Mouse (Mus musculus) hindbrain, embryonic 10.5 days (tissue): Measurements from ENCODE around the gene Pdgfd. TPM values are rescaled to one million over a fixed set of nuclear protein-coding genes. Genes with fewer than 3 reads are reported as not detected.

Experiments
- DNase-seq: peaks from one replicate; pipeline ENCODE4 v3.0.0-alpha.2; 2017; ENCODE audit warnings: low spot score
- H3K27ac ChIP-seq: fragments of 300-500 bp; sonication (generic); 2 replicates; pipeline ENCODE4 v1.5.1; 2016; ENCODE audit warnings: mild to moderate bottlenecking, moderate library complexity
- H3K27me3 ChIP-seq: fragments of 300-500 bp; sonication (generic); 2 replicates; pipeline ENCODE4 v1.6.1; 2016; ENCODE audit warnings: mild to moderate bottlenecking; ENCODE audit not compliant: poor library complexity, insufficient read depth, severe bottlenecking
- H3K36me3 ChIP-seq: fragments of 300-500 bp; sonication (generic); 2 replicates; pipeline ENCODE4 v1.6.1; 2016; ENCODE audit warnings: mild to moderate bottlenecking, moderate library complexity
- H3K4me1 ChIP-seq: fragments of 300-500 bp; sonication (generic); replicated peaks from 2 replicates; pipeline ENCODE4 v1.6.1; 2016; ENCODE audit warnings: mild to moderate bottlenecking
- H3K4me3 ChIP-seq: fragments of 300-500 bp; sonication (generic); 2 replicates; pipeline ENCODE4 v1.5.1; 2016; ENCODE audit warnings: mild to moderate bottlenecking, moderate library complexity
- H3K9me3 ChIP-seq: fragments of 300-500 bp; sonication (generic); 2 replicates; pipeline ENCODE4 v1.6.1; 2016; ENCODE audit warnings: mild to moderate bottlenecking, moderate library complexity
- WGBS: fragments of 180-500 bp; shearing (Covaris S2); methylation state at CpG from one replicate; pipeline ENCODE4 v1.1.7; 2016; 5-methylcytosine and 5-hydroxymethylcytosine counted together
- polyA plus RNA-seq: library from polyadenylated mRNA; unstranded; fragments of >200 nt; fragmentation: Nextera tagmentation; extraction: Ambion mirVana; gene quantifications from 2 replicates; pipeline ENCODE4 v1.2.1, GENCODE M21; 2016

Gene Pdgfd
- polyA plus RNA-seq, 1 experiment from 2014 or later, result 4.0 TPM

GRCm38 (mm10) chr9:6257072-6257471, 88.7 kb downstream of the Pdgfd start:
- no peaks in the 10 kb centered on the region for H3K4me1 ChIP-seq
- H3K4me3 ChIP-seq, result no peak overlapping the region
- H3K9me3 ChIP-seq, result no peaks in the 10 kb centered on the region
- H3K27ac ChIP-seq, result no peak overlapping the region
- H3K27me3 ChIP-seq, result no peaks in the 10 kb centered on the region
- no peaks in the 10 kb centered on the region for H3K36me3 ChIP-seq
- no peak for DNase-seq

GRCm38 (mm10) chr9:6264820-6265219, 96.4 kb downstream of the Pdgfd start:
- Histone ChIP-seq H3K9me3 (no peaks in the 10 kb centered on the region), H3K27me3 (no peaks in the 10 kb centered on the region), H3K4me3 (no peak overlapping the region), H3K36me3 (no peaks in the 10 kb centered on the region), H3K4me1 (no peaks in the 10 kb centered on the region), H3K27ac (no peak overlapping the region)
- DNase-seq, result no peak
- 88% methylated on average over 2 of the region's 2 CpGs for WGBS

- no peaks in the 10 kb centered on the region for H3K27me3 ChIP-seq
- no peak within 1 kb of the TSS for H3K4me3 ChIP-seq
- no peak for DNase-seq
- H3K4me1 ChIP-seq, result 0 out of 2 replicates have a peak, but pooled peaks cover 3% of the 10 kb centered on the region
- WGBS, result 60% methylated on average over 1 of the region's 1 CpGs
- H3K27ac ChIP-seq, result no peak within 1 kb of the TSS
- no peaks in the 10 kb centered on the region for H3K36me3 ChIP-seq
- H3K9me3 ChIP-seq, result no peaks in the 10 kb centered on the region
Measured at GRCm38 (mm10) chr9:6269796-6270280, 101.5 kb downstream of the Pdgfd start, which contains the start of gene Ddi1. TSS of gene Ddi1 (minus strand) at chr9:6269846.

- 90% methylated on average over 1 of the region's 1 CpGs for WGBS
- no peak for DNase-seq
- no peaks in the 10 kb centered on the region for H3K36me3 ChIP-seq
- H3K9me3 ChIP-seq, result no peaks in the 10 kb centered on the region
- no peak overlapping the region for H3K4me3 ChIP-seq
- no peaks in the 10 kb centered on the region for H3K4me1 ChIP-seq
- no peak overlapping the region for H3K27ac ChIP-seq
- H3K27me3 ChIP-seq, result no peaks in the 10 kb centered on the region
Measured at GRCm38 (mm10) chr9:6276395-6276794, 108.0 kb downstream of the Pdgfd start.

- Histone ChIP-seq H3K27me3 (no peaks in the 10 kb centered on the region), H3K4me1 (no peaks in the 10 kb centered on the region), H3K9me3 (no peaks in the 10 kb centered on the region), H3K27ac (no peak overlapping the region), H3K36me3 (no peaks in the 10 kb centered on the region), H3K4me3 (no peak overlapping the region)
- no peak for DNase-seq
Measured at GRCm38 (mm10) chr9:6277526-6277925, 109.1 kb downstream of the Pdgfd start.

- Histone ChIP-seq H3K4me3 (no peak overlapping the region), H3K36me3 (no peaks in the 10 kb centered on the region), H3K27ac (no peak overlapping the region), H3K4me1 (peaks cover 10% of the 10 kb centered on the region), H3K9me3 (no peaks in the 10 kb centered on the region), H3K27me3 (no peaks in the 10 kb centered on the region)
- no peak for DNase-seq
- 63% methylated on average over 1 of the region's 1 CpGs for WGBS
Measured at GRCm38 (mm10) chr9:6286770-6287169, 118.4 kb downstream of the Pdgfd start.

- 16% methylated on average over 2 of the region's 2 CpGs for WGBS
- Histone ChIP-seq H3K27ac (peak overlapping the region; percentile 50), H3K4me1 (peaks cover 10% of the 10 kb centered on the region), H3K9me3 (no peaks in the 10 kb centered on the region), H3K36me3 (no peaks in the 10 kb centered on the region), H3K4me3 (no peak overlapping the region), H3K27me3 (no peaks in the 10 kb centered on the region)
- no peak for DNase-seq
Measured at GRCm38 (mm10) chr9:6289211-6289696, 120.9 kb downstream of the Pdgfd start.

GRCm38 (mm10) chr9:6298547-6298946, 130.2 kb downstream of the Pdgfd start:
- H3K27me3 ChIP-seq, result no peaks in the 10 kb centered on the region
- H3K9me3 ChIP-seq, result no peaks in the 10 kb centered on the region
- no peak for DNase-seq
- H3K4me3 ChIP-seq, result no peak overlapping the region
- no peaks in the 10 kb centered on the region for H3K36me3 ChIP-seq
- WGBS, result 81% methylated on average over 2 of the region's 2 CpGs
- H3K4me1 ChIP-seq, result 0 out of 2 replicates have a peak, but pooled peaks cover 4% of the 10 kb centered on the region
- H3K27ac ChIP-seq, result no peak overlapping the region

- H3K9me3 ChIP-seq, result no peaks in the 10 kb centered on the region
Measured at GRCm38 (mm10) chr9:6302050-6302449, 133.7 kb downstream of the Pdgfd start.

GRCm38 (mm10) chr9:6304590-6304989, 136.2 kb downstream of the Pdgfd start:
- Histone ChIP-seq H3K9me3 (no peaks in the 10 kb centered on the region), H3K36me3 (no peaks in the 10 kb centered on the region), H3K27ac (no peak overlapping the region), H3K4me1 (no peaks in the 10 kb centered on the region), H3K4me3 (no peak overlapping the region), H3K27me3 (no peaks in the 10 kb centered on the region)
- DNase-seq, result no peak
- 96% methylated on average over 3 of the region's 3 CpGs for WGBS

More at GRCm38 (mm10) chr9:6302050-6302449, 133.7 kb downstream of the Pdgfd start:
- no peak for DNase-seq
- Histone ChIP-seq H3K4me1 (0 out of 2 replicates have a peak, but pooled peaks cover 4% of the 10 kb centered on the region), H3K4me3 (no peak overlapping the region), H3K27me3 (no peaks in the 10 kb centered on the region), H3K27ac (no peak overlapping the region), H3K36me3 (no peaks in the 10 kb centered on the region)
- 82% methylated on average over 3 of the region's 3 CpGs for WGBS

- Histone ChIP-seq H3K4me3 (no peak overlapping the region), H3K4me1 (no peaks in the 10 kb centered on the region), H3K27ac (no peak overlapping the region), H3K36me3 (no peaks in the 10 kb centered on the region), H3K27me3 (no peaks in the 10 kb centered on the region), H3K9me3 (no peaks in the 10 kb centered on the region)
- WGBS, result 90% methylated on average over 3 of the region's 3 CpGs
- no peak for DNase-seq
Measured at GRCm38 (mm10) chr9:6305847-6306246, 137.5 kb downstream of the Pdgfd start.

- WGBS, result 91% methylated on average over 1 of the region's 1 CpGs
- Histone ChIP-seq H3K4me1 (no peaks in the 10 kb centered on the region), H3K27ac (no peak overlapping the region), H3K27me3 (no peaks in the 10 kb centered on the region), H3K4me3 (no peak overlapping the region), H3K36me3 (no peaks in the 10 kb centered on the region), H3K9me3 (no peaks in the 10 kb centered on the region)
- no peak for DNase-seq
Measured at GRCm38 (mm10) chr9:6317114-6317513, 148.7 kb downstream of the Pdgfd start.

- WGBS, result 87% methylated on average over 2 of the region's 2 CpGs
- H3K27me3 ChIP-seq, result no peaks in the 10 kb centered on the region
- H3K36me3 ChIP-seq, result no peaks in the 10 kb centered on the region
- H3K9me3 ChIP-seq, result no peaks in the 10 kb centered on the region
- no peak overlapping the region for H3K27ac ChIP-seq
- no peak overlapping the region for H3K4me3 ChIP-seq
- no peak for DNase-seq
- no peaks in the 10 kb centered on the region for H3K4me1 ChIP-seq
Measured at GRCm38 (mm10) chr9:6325408-6325807, 157.0 kb downstream of the Pdgfd start.

GRCm38 (mm10) chr9:6333499-6333898, 165.1 kb downstream of the Pdgfd start:
- Histone ChIP-seq H3K4me1 (no peaks in the 10 kb centered on the region), H3K27me3 (no peaks in the 10 kb centered on the region), H3K4me3 (no peak overlapping the region), H3K36me3 (no peaks in the 10 kb centered on the region), H3K27ac (no peak overlapping the region), H3K9me3 (no peaks in the 10 kb centered on the region)
- no peak for DNase-seq
- 84% methylated on average over 1 of the region's 1 CpGs for WGBS
